Mouse (Mus musculus) spleen, postnatal 4 days (tissue): ENCODE results near the gene Wdr90.

Source experiments
- DNase-seq, 2 experiments: peaks; one replicate each; pipeline ENCODE4 v3.0.0; 2022; ENCODE audit warnings: low spot score in 2 of 2

The Wdr90 gene

DNA sequence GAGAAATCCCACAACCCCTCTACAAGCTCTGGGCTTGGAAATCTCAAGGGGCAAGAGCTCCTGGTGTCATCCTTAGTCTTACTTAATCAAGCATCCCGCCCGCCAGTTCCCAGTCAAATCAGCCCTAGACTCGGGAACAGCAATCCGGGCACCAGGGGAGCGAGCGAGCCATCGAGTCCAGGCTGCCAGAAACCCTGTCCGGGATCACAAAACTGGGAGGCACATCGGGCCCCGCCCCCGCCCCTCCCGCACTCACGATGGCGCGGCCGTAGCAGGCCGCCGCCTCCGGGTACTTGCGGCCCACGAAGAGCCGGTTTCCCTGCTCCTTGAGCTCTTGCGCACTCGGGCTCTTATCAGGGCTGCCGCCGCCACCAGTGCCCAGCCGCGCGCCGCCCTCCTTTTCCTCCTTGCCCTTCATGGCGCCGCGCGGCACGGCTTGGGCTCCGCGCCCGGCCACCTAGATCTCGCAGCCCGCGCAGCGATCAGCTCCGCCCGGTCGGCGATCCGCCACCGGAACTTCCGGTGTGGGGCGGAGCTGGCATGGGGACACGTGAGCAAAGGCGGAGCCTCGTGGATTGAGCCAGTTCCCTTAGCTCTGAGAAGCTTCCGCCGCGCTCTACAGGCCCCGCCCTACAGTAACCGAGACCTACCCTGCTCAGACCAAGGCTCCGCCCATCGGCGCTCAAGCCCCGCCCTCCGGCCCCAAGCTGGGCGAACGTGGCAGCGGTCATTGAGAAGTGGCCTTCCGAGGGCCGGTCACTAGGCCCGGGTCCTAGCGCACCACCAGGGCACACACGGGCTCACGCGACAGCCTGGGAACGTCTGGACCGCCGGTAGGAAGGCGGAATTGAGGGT lies 28.6 kb downstream of the Wdr90 start:
- peak; percentile 99 for DNase-seq

DNA sequence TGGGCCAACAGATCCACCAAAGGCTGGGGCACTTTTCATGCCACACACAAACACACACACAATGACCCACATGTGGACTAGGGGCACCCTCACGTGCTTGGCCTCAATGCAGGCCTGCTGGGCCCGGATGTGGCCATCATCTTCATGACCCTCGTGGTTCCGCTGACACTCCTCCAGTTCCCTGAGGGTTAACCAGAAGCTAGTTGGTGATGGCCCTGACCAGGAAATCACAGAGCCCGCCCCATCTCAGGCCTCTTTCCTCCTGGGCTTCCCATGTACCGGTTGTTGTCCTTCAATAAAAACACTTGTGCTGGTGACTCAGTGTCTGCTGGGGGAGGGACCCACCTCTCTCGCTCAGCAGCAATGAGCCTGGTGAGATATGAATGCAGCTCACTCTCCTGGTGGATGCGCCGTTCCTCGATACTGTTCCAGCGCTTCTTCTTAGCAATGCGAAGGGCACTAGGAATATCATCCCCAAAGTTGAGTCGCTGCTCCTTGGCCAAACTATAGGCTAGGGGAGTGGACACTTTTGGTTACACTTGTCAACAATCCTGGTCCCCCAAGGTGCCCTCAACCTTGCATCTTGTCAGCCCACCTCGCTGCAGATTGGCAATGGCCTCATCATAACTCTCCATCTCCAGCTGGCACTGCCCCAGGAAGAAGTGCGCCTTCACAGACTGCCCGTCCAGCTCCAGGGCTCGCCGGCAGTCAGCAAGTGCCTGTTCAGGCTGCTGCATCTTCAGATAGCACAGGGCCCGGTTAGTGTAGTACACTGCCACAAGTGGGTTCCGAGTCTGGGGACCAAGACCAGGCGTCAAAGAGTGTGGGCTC lies 29.6 kb downstream of the Wdr90 start:
- DNase-seq, result peak in 1 of 2 experiments; percentile 41

DNA sequence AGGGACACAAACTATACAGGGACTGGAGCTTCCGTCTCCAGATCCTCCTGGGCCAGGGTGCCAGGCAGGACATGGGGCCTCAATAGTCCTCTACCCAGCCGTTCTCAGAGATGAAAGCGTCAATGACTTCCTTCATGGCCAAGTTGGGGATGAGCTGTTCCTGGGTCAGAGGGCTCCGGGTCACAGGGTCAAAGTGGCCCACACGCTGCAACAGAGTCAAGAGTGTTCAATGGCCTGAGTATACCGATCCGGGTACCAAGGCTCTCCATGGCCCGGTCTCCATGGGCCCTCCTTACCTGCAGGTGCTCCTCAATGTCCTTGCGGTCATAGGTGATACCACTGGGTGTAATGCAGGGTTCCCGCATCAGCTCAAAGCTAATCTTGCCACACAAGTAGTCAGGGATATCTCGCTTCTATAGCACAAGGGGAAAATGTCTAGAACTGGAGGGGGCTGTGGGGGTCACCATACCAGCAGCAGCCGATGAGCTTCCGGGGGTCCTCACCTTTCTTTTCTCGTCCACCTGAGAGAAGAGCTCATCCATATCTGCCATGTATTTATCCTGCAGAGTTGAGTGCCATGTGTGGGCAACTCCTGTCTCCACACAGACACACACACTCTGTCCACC lies 30.4 kb downstream of the Wdr90 start:
- DNase-seq, result no peak

DNA sequence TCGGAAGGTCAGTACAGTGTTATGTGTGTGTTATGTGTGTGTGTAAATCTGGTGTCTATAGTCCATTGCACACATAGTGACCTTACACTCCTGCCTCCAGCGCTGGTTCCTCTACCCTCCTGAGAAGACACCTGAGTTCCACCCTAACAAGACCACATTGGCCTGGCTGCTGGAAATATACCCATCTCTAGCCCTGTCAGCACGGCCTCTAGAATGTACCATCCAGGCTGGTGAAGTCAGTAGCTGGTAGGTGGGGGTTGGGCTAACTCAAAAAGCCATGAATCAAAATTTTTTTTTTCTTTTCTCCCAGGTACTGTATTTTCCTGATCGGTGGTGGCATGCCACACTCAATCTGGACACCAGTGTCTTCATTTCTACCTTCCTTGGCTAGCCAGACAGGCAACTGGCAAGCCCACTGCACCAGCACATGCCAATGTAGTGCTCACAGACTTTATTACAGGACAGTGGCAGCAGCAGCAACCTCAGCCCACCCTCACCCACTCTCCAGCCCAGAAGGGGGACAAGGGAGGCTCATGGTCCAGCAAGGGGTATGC lies 31.0 kb downstream of the Wdr90 start:
- DNase-seq, result no peak

DNA sequence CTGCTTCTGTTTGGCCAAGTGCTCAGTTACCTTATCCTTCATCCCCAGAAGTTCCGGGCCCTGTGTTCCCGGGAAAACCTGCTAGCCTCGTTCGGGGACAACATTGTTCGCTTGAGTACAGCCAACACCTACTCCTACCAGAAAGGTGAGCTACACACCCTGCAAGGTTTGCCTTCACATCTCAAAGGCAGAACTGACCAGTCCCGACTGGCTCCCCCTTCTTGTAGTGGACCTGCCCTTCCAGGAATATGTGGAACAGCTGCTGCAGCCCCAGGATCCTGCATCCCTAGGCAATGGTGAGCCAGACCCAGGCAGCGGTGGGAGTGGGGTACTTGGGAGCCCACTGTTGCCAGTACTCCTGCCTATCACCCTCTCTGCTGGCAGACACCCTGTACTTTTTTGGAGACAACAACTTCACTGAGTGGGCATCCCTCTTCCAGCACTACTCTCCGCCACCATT lies 31.7 kb downstream of the Wdr90 start:
- DNase-seq, result no peak

DNA sequence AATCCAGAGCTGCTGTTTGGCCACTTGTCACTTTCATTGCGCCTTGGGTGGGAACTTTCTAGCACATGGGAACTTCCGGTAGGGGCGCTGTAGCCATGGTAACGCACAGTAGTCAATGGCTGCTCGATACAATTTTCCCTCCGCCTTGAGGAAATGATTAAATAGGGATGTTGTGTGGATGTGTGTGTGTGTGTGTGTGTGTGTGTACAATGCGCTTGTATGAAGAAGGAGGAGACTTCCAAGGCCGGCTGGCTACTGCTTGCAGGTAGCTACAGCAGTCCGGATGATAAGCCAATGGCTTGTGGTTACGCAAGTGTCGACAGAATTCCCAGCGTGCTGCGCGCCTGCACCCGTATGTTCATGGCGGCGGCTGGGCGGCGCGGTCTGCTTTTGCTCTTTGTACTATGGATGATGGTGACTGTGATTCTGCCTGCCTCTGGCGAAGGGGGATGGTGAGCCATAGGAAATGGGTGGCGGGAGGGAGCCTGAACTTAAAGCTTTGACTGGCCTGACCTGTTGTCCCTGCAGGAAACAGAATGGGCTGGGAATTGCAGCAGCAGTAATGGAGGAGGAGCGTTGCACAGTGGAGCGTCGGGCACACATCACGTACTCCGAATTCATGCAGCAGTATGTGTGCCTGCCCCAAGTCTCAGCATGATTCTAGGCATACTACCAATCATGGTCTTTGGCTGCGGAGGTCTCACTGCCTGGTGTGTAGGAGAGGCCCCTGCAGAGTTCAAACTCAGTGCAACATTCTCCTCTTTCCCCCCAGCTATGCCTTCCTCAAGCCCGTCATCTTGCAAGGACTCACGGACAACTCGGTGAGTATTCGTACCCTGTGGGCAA lies 32.4 kb downstream of the Wdr90 start, which contains the start of gene Jmjd8:
Gene Jmjd8 (plus strand): TSS at position 156 of the 846 bp plus-strand sequence.
- DNase-seq, result peak; percentile 69 to 83

DNA sequence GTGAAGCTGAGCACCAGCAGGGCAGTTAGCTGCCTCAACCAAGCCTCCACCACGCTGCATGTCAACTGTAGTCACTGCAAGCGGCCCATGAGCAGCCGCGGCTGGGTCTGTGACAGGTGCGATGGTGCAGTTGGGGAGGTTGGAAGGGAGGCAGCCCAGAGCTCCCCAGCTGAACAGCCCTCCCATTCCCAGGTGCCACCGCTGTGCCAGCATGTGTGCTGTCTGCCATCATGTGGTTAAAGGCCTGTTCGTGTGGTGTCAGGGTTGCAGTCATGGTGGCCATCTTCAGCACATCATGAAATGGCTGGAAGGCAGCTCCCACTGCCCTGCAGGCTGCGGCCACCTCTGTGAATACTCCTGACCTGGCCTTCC lies 33.1 kb downstream of the Wdr90 start:
- DNase-seq, result no peak

DNA sequence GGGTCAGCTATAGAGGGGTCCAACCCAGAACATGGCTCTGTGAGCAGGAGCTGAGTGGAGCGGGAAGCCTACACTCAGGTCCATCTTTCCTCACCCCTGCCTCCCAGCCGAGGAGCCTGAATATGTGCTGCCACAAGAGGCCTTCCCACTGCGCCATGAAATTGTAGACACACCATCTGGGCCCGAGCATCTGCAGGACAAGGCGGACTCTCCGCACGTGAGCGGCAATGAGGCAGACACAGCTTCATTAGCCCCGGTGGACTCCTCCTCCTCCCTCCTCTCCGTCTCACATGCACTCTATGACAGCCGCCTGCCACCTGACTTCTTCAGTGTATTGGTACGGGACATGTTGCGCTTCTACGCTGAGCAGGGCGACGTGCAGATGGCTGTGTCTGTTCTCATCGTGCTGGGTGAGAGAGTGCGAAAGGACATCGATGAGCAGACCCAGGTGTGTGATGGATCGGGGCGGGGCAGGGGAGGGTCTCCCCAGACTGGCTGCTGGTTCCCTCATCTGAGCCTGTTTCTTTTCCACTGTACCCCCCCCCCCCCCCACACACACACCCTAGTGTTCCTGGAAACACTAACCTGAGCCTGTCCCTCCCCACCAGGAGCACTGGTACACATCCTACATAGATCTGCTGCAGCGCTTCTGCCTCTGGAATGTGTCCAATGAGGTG lies 33.6 kb downstream of the Wdr90 start:
- DNase-seq, result no peak

DNA sequence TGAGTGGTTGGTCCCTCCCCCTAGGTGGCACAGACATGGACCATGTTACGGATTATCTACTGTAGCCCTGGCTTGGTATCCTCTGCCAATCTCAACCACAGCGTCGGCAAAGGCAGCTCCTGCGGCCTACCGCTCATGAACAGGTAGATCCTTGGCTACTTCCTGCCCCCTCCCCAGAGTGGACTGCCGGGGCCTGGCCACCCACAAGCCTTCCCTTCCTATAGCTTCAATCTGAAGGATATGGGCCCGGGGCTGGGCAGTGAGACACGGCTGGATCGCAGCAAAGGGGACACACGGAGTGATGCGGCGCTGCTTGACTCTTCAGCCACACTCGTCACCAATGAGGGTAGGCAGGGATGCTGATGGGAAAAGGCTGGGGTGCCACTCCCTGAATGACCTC lies 34.3 kb downstream of the Wdr90 start:
- DNase-seq, result no peak

DNA sequence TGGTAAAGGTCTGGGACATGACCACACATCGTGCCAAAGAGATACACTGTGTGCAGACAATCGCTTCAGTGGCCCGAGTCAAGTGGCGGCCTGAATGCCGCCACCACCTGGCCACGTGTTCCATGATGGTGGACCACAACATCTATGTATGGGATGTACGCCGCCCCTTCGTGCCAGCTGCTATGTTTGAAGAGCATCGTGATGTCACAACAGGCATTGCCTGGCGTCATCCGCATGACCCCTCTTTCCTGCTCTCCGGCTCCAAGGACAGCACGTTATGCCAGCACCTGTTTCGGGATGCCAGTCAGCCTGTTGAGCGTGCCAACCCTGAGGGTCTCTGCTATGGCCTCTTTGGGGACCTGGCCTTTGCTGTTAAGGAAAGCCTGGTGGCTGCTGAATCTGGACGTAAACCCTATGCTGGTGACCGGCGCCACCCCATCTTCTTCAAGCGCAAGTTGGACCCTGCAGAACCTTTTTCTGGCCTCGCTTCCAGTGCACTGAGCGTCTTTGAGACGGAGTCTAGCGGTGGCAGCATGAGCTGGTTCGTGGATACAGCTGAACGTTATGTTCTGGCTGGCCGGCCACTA lies 35.2 kb downstream of the Wdr90 start:
- DNase-seq, result no peak

DNA sequence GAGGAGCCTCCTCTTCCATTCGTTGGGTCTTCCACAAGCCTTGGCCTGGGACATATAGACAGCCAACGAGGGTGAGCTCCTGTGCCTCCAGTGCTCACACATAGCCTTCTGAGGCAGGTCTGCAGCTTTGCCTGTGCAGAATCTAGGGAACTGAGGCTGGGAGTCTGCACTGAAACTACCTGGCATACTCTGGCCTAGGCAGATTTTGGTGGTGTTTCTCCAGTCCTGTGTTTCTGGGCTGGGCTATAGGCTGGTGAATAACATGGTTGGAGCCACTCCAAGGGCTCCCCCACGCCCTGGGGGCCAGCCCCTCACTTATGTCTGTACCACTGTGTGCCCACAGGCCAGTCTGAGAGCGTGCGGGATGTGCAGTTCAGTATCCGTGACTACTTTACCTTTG lies 36.0 kb downstream of the Wdr90 start:
- DNase-seq, result no peak

DNA sequence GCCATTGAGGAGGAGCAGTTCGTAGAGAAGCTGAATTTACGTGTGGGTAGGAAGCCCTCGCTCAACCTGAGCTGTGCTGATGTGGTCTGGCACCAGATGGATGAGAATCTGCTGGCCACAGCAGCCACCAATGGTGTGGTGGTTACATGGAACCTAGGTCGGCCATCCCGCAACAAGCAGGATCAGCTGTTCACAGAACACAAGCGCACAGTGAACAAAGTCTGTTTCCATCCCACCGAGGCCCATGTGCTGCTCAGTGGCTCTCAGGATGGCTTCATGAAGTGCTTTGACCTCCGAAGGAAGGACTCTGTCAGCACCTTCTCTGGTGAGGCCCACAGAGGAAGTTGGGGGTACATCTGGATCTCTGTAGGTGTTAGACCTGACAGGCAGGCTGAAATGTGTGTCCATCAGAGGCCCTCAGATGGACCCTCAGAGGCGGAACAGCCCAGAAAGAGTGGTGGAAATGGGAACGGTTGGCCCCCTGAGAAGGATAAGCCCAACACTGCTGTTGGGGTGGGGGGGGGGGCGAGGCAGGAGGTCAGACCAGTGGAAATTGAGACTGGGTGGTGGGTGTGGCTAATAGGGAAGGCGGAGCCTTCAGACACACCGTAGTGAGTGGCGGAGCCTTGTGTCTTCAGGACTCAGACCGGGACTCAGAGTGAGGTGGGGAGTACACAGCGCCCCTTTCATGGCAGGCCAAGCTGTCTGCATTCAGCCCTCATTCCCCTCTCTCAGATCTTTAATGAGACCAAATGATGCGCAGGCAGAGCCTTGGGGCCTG lies 36.7 kb downstream of the Wdr90 start:
- no peak for DNase-seq

DNA sequence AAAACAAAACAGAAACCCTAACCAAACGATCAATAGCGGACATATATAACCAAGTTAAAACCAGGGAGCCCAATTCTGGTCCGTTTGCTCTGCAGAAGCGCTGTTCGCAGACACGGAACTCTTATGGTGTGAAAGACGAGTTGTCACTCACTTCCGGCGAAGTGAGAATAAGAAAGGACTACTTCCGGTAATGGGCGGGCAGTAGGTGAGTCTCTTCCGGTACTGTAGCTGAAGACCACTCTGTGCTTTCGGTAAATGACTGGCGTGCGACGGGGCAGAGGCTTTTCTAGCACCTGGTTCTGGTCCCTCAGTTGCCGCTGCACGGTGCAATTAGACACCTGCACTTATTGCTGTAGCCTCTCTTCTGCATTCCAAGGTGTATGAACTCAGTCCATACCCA lies 37.8 kb downstream of the Wdr90 start, which contains the start of gene Wdr24:
Gene Wdr24 (plus strand): TSS at position 176 of the 400 bp plus-strand sequence.
- peak; percentile 77 to 84 for DNase-seq

DNA sequence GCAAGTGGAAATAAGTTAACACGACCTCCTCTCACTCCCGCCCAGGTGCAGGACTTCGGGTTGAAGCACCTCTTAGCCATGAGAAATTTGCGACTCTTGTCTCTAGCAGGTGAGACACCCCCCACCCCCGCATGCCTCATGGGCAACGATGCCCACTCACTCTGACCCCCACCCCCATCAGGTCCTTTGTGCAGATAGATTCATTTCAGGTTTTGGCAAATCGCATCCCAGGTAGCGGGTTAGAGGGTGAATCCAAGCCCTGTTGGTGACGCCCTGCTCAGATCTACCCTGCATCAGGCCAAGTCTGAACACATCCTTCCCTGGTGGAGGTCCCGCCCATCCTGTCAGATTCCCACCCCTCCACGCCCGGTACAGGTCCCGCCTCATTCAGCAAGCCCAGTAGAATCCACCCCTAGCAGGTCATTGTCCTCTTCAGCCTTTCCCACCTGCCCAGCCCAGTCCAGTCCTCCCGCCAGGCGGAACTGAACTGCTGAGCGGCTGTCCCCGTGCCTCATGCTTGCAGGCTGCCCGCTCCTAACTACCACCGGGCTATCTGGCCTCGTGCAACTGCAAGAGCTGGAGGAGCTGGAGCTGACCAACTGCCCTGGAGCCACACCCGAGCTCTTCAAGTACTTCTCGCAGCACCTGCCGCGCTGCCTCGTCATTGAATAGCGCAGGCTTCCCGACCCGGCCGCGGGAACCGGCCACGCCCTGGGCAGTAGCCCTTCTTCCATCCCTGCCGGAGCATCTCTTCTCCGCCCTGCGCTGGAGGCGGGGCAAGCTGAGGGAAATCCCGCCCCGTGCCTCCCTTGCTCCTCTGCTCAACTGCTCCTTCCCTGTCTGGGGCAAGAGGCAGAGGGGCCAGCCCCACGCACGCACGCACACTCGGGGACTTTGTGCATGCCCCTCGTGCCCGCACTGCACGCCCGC lies 42.2 kb downstream of the Wdr90 start:
- DNase-seq, result peak; percentile 24 to 65

DNA sequence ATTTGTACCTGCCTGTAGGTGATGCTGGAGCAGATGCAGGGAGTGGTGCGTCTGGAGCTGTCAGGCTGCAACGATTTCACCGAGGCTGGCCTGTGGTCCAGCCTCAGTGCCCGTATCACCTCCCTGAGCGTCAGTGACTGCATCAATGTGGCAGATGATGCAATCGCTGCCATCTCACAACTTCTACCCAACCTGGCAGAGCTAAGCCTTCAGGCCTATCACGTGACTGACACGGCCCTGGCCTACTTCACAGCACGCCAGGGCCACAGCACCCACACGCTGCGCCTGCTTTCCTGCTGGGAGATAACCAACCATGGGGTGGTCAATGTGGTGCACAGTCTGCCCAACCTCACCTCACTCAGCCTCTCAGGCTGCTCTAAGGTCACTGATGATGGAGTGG lies 43.6 kb downstream of the Wdr90 start:
- DNase-seq, result no peak

DNA sequence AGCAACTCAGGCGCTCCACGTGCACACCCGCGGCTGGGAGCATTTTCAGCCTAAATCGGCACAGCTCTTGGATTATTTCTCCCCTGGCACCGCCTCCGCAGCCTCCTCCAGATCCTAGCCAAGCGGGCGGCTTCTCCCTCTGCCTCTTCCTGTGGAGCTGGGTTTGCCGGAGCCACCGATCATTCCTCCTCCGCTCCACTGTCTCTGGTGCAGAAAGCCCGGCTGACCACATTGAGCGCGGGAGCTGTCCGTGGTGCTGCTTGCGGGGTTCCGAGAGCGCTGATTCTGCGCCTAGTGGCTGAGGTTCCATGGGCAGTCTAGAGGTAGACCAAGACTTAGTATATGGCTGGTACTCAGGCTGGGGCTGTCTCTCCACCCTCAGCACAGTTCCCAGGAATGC lies 47.8 kb downstream of the Wdr90 start:
- DNase-seq, result peak; percentile 78 to 94

DNA sequence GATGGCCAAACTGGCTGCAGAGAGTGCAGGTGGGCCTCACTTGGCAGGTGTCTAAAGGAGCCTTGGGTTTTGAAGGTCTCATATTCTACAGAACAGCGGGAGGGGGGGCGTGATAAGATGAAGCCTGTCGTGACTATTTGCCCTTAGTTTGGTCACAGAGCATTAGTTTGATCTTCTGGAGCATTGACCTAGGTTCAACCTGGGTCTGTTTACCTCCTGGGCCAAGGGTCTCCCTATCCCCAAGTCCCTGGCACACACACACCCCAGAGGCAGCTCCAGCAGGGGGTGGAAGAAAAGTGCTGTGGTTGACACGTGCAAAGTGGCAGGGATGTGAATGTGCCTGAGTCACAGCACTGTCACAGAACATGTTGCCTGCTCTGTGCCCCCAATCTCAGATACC lies 50.4 kb downstream of the Wdr90 start:
- DNase-seq, result no peak
